Mouse (Mus musculus): Measurements from ENCODE around the gene Eqtn.

Eqtn gene

GRCm38 (mm10) chr4:94928743-94929142 is at the start of gene Eqtn:
TSS of gene Eqtn (minus strand) at chr4:94928843.

GRCm38 (mm10) chr4:94973321-94973720 is 44.7 kb upstream of the Eqtn start:
- WGBS: 43% methylated on average over 2 of the region's 2 CpGs

- WGBS: 92% methylated on average over 3 of the region's 3 CpGs
Measured at GRCm38 (mm10) chr4:94952773-94953172, 24.1 kb upstream of the Eqtn start.

GRCm38 (mm10) chr4:94941221-94941855 is 12.7 kb upstream of the Eqtn start:
- WGBS: 90% methylated on average over 11 of the region's 11 CpGs

GRCm38 (mm10) chr4:94901780-94902179 is 26.9 kb downstream of the Eqtn start:
- 25% methylated on average over 3 of the region's 3 CpGs for WGBS

- WGBS: 30% methylated on average over 2 of the region's 2 CpGs
Measured at GRCm38 (mm10) chr4:94900744-94901143, 27.9 kb downstream of the Eqtn start.
